Mouse (Mus musculus): ENCODE data around the gene Tbc1d15. TPM values are rescaled to one million over a fixed set of nuclear protein-coding genes. Genes with fewer than 3 reads are reported as not detected.

Tbc1d15 gene
- total and polyA plus RNA-seq, 3 experiments, result 9.4 to 46.4 TPM; not detected in 1

DNA sequence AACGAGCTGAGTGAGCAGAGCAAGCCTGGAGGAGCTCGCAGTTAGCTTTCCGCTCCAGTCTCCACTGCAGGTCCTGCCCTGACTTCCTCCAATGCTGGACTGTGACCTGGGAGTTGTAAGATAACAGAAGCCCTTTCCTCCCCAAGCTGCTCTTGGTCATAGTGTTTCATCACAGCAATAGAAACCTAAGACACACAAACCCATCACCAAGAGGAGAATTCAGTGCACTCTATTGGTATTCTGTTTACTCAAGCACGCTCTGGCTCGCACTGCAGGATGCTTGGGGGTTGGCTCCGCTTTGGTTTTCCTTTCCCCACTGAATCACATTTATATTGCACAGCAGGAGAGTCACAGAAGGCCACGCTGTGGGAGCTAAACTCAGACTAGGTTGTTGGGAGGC is 3.2 kb downstream of the Tbc1d15 start:
- H3K9ac ChIP-seq (ENCODE audit: control insufficient read depth, low read depth, low read length, poor library complexity, severe bottlenecking), result no peak overlapping the region
- TF ChIP-seq ETS1 (IDR thresholded peaks at IDR 0.05; ENCODE audit: low read depth, low read length) (no peak), SMC3 (IDR thresholded peaks at IDR 0.05; ENCODE audit: low read depth, low read length) (no peak), NELFE (IDR thresholded peaks at IDR 0.05; ENCODE audit: low read depth, low read length) (no peak), RCOR1 (IDR thresholded peaks at IDR 0.05; ENCODE audit: low read depth, low read length) (no peak), BHLHE40 (IDR thresholded peaks at IDR 0.05; ENCODE audit: borderline replicate concordance, low read depth, low read length) (no peak), TCF12 (IDR thresholded peaks at IDR 0.05; ENCODE audit: low read depth, low read length) (no peak), NRF1 (IDR thresholded peaks at IDR 0.05; ENCODE audit: insufficient read depth, low read depth, low read length, poor library complexity, severe bottlenecking) (no peak), UBTF (IDR thresholded peaks at IDR 0.05; ENCODE audit: borderline replicate concordance, insufficient read depth, low read depth, low read length) (no peak), EP300 (IDR thresholded peaks at IDR 0.05; ENCODE audit: low read depth in 1 of 2, low read length in 2 of 2) (no peak), GATA1 (IDR thresholded peaks at IDR 0.05; ENCODE audit: low read depth, low read length) (no peak), ZNF384 (IDR thresholded peaks at IDR 0.05; ENCODE audit: low read depth, low read length) (no peak), ZC3H11A (IDR thresholded peaks at IDR 0.05; ENCODE audit: low read depth, low read length) (no peak), POLR2AphosphoS2 (IDR thresholded peaks at IDR 0.05; ENCODE audit: low read length) (no peak), MYC (IDR thresholded peaks at IDR 0.05; ENCODE audit: low read depth, low read length) (no peak), HCFC1 (IDR thresholded peaks at IDR 0.05; ENCODE audit: low read depth, low read length) (no peak)
- no peak overlapping the region for H3K27ac ChIP-seq (ENCODE audit: control insufficient read depth, low read depth, low read length)
- no peak overlapping the region for H3K4me3 ChIP-seq (ENCODE audit: control insufficient read depth in 1 of 2, insufficient read depth in 1 of 2, low read depth in 2 of 2, low read length in 2 of 2)
- no peaks in the 10 kb centered on the region for H3K27me3 ChIP-seq (ENCODE audit: control insufficient read depth in 1 of 2, insufficient read depth in 2 of 2, low read length in 2 of 2)
- H3K36me3 ChIP-seq (ENCODE audit: control insufficient read depth in 1 of 2, insufficient read depth in 2 of 2, low read length in 2 of 2), result peaks cover 0 to 16% of the 10 kb centered on the region in 2 experiments; a peak in 2 of 4 replicates
- no peaks in the 10 kb centered on the region for H3K9me3 ChIP-seq (replicated peaks; ENCODE audit: insufficient read depth, low read length)
- peaks cover 0 to 14% of the 10 kb centered on the region in 2 experiments; a peak in 2 of 4 replicates for H3K4me1 ChIP-seq (ENCODE audit: control insufficient read depth in 1 of 2, insufficient read depth in 2 of 2, low read length in 2 of 2)
- DNase-seq (ENCODE audit: low read depth, low spot score), result no peak
- H3K79me2 ChIP-seq (ENCODE audit: control insufficient read depth, insufficient read depth, low read length, poor library complexity), result peaks cover 67% of the 10 kb centered on the region

DNA sequence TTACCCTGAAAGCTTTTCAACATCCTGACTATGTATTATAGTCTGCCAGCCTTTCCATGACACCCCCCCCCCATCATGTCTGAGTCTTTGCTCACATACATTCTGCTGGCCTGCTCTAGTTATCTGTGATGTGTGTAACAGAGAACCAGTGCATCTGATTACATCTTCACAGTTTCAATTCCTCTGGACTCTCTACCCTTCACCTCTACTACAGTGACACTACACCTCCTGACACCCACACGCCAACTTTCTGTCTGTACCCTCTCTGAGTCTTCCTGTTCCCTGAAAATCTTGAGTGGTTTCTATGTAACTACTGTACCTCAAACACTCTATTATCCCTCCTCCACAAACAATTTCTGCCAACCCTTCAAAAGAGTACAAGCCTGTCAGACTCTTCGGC is 5.8 kb downstream of the Tbc1d15 start:
- no peak overlapping the region for H3K9ac ChIP-seq (ENCODE audit: control insufficient read depth, low read depth, low read length, poor library complexity, severe bottlenecking)
- H3K27ac ChIP-seq (ENCODE audit: control insufficient read depth, low read depth, low read length), result no peak overlapping the region
- H3K27me3 ChIP-seq (ENCODE audit: control insufficient read depth in 1 of 2, insufficient read depth in 2 of 2, low read length in 2 of 2), result no peaks in the 10 kb centered on the region
- peaks cover 76% of the 10 kb centered on the region for H3K79me2 ChIP-seq (ENCODE audit: control insufficient read depth, insufficient read depth, low read length, poor library complexity)
- no peaks in the 10 kb centered on the region for H3K9me3 ChIP-seq (replicated peaks; ENCODE audit: insufficient read depth, low read length)
- peaks cover 0 to 14% of the 10 kb centered on the region in 2 experiments; a peak in 2 of 4 replicates for H3K4me1 ChIP-seq (ENCODE audit: control insufficient read depth in 1 of 2, insufficient read depth in 2 of 2, low read length in 2 of 2)
- no peak overlapping the region for H3K4me3 ChIP-seq (ENCODE audit: control insufficient read depth in 1 of 2, insufficient read depth in 1 of 2, low read depth in 2 of 2, low read length in 2 of 2)
- DNase-seq (ENCODE audit: low read depth, low spot score), result no peak
- H3K36me3 ChIP-seq (ENCODE audit: control insufficient read depth in 1 of 2, insufficient read depth in 2 of 2, low read length in 2 of 2), result peaks cover 0 to 16% of the 10 kb centered on the region in 2 experiments; a peak in 2 of 4 replicates
- TF ChIP-seq USF1 (IDR thresholded peaks at IDR 0.05; ENCODE audit: low read depth, low read length), result no peak
- no peak for TF ChIP-seq SMC3 (IDR thresholded peaks at IDR 0.05; ENCODE audit: low read depth, low read length)
- TF ChIP-seq UBTF (IDR thresholded peaks at IDR 0.05; ENCODE audit: borderline replicate concordance, insufficient read depth, low read depth, low read length), result no peak
- no peak for TF ChIP-seq KAT2A (conservative IDR thresholded peaks at IDR 0.05; ENCODE audit: low read depth, low read length)
- TF ChIP-seq CTCF (IDR thresholded peaks at IDR 0.05 in 2 of 3, conservative IDR thresholded peaks at IDR 0.05 in 1 of 3; ENCODE audit: control insufficient read depth in 1 of 3, insufficient read depth in 1 of 3, low read depth in 2 of 3, low read length in 3 of 3, poor library complexity in 1 of 3, severe bottlenecking in 1 of 3), result no peak
- TF ChIP-seq TCF12 (IDR thresholded peaks at IDR 0.05; ENCODE audit: low read depth, low read length), result no peak
- no peak for TF ChIP-seq USF2 (IDR thresholded peaks at IDR 0.05; ENCODE audit: borderline replicate concordance in 1 of 2, insufficient read depth in 1 of 2, low read depth in 1 of 2, low read length in 2 of 2)
- TF ChIP-seq MAX (IDR thresholded peaks at IDR 0.05; ENCODE audit: low read length), result no peak
- no peak for TF ChIP-seq ETS1 (IDR thresholded peaks at IDR 0.05; ENCODE audit: low read depth, low read length)
- no peak for TF ChIP-seq MYC (IDR thresholded peaks at IDR 0.05; ENCODE audit: low read depth, low read length)
- no peak for TF ChIP-seq NRF1 (IDR thresholded peaks at IDR 0.05; ENCODE audit: insufficient read depth, low read depth, low read length, poor library complexity, severe bottlenecking)
- TF ChIP-seq TBP (IDR thresholded peaks at IDR 0.05; ENCODE audit: low read depth, low read length), result no peak
- no peak for TF ChIP-seq MEF2A (IDR thresholded peaks at IDR 0.05; ENCODE audit: extremely low read depth, insufficient replicate concordance, low read depth, low read length, poor library complexity, severe bottlenecking)
- no peak for TF ChIP-seq SIN3A (IDR thresholded peaks at IDR 0.05; ENCODE audit: low read length)
- TF ChIP-seq EP300 (IDR thresholded peaks at IDR 0.05; ENCODE audit: low read depth in 1 of 2, low read length in 2 of 2), result no peak
- TF ChIP-seq GATA1 (IDR thresholded peaks at IDR 0.05; ENCODE audit: low read depth, low read length), result no peak
- no peak for TF ChIP-seq CHD1 (IDR thresholded peaks at IDR 0.05; ENCODE audit: low read depth, low read length)
- TF ChIP-seq ZKSCAN1 (IDR thresholded peaks at IDR 0.05; ENCODE audit: low read depth, low read length), result no peak
- TF ChIP-seq MAZ (IDR thresholded peaks at IDR 0.05; ENCODE audit: low read depth, low read length), result no peak

Data from MEL (cell line).